Mouse (Mus musculus): ENCODE measurements around the gene Cxcl10.

The Cxcl10 gene

GRCm38 (mm10) chr5:92321631-92322400, 26.9 kb downstream of the Cxcl10 start:
- DNase-seq (ENCODE audit: low spot score in 2 of 2) = no peak

GRCm38 (mm10) chr5:92318596-92318995, 30.1 kb downstream of the Cxcl10 start:
- no peak for DNase-seq (ENCODE audit: low spot score in 2 of 2)

GRCm38 (mm10) chr5:92318119-92318518, 30.6 kb downstream of the Cxcl10 start:
- no peak for DNase-seq (ENCODE audit: low spot score in 2 of 2)

DNA sequence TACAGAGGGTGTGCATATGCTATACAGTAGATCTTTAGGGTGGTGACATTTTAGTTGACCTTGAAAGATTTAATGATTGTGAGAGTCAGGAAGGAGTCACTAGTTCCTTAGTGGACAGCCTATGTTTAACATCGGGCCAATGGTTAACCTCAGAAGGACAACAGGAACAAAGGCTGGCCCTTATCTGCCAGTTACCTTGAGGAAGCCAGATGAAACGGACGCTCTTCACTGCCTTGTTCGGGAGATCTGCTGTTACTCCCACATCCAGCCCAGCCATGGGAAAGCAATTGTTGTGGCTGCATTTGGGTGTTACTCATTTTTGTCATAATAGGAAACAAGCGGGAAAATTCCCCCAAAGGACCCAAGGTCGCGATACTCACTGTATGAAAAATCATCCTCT, 34.9 kb downstream of the Cxcl10 start:
- no peak for DNase-seq (ENCODE audit: low spot score in 2 of 2)

GRCm38 (mm10) chr5:92312046-92312715, 36.5 kb downstream of the Cxcl10 start:
- peak; percentile 57 to 85 for DNase-seq (ENCODE audit: low spot score in 2 of 2)

DNA sequence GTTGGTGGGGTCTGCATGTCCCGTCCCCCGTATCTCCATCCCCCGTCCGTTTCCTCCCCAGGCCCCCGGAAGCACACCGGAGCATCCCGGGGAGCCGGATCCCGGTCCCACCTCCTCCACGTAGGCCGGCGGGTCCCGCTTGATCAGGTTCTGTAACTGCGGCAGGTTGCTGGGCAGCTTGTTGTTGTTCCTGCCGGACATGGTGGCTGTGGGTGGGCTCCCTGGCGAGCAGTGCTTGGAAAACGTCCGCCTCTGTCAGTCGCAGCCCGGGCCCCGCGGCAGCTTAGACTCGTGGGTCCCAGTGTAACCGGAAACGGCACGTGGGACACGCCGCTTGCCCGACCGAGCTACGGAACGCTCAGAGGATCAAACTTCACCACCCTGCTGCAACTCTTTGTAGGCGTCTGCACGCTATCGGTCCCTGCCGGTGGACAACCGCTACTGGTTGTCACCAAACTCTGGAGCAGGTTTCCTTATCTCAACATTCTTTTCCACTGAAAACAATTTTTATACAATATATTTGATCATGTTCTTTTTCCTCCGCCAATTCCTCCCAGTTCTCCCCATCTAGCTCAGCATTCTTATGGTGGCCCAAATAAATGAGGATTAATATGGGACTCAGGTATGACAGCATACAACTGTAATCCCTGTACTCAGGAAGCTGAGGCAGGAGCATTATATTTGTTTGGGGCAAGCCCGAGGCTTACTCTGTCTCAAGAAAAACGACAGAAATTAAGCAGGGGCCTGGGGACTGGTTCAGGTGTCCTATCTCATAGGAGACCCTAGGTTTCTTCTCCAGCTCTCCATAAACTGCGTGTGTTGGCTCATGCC, 38.8 kb downstream of the Cxcl10 start, which contains the start of gene Sdad1:
Gene Sdad1 (minus strand): TSS at position 799 of the 831 bp plus-strand sequence.
- peak; percentile 89 to 93 for DNase-seq (ENCODE audit: low spot score in 2 of 2)

GRCm38 (mm10) chr5:92304291-92304690, 44.4 kb downstream of the Cxcl10 start:
- no peak for DNase-seq (ENCODE audit: low spot score in 2 of 2)

DNA sequence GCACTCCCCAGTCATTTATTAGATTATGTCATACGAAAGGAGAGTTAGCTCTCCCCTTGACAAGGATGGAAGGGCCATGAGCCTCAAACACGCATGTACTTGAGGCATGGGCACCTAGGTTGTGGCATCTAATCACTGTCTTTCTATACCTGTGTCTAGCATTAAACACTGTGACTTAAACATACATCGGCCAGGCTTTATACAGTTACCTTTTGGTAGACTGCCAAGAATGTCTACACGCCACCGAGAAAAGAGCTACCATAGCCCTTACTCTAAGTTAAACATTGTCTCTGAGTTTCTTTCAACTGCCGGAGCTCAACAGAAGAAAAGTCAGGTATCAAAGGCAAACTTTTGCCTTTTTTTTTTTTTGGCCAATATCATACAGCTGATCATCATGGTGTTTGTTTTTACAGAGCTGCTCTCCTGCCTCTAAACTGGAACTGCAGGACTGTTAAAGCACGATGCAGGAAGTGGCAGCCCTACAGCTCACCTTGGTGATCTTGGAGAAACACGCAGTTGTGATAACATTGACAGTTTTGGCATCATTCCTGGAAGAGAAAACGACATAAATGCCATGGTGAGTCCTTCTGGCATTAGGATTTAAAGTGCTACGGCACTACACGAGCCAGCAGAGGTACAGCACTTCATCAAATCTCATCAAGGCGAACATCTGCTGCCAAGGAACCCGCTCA, 46.4 kb downstream of the Cxcl10 start:
- DNase-seq (ENCODE audit: low spot score in 2 of 2) = no peak
